Mouse (Mus musculus): ENCODE measurements around the gene Khdrbs2. TPM values are rescaled to one million over a fixed set of nuclear protein-coding genes. Genes with fewer than 3 reads are reported as not detected.

The Khdrbs2 gene
- polyA plus RNA-seq (2015; fragmentation: Nextera tagmentation; extraction: Ambion mirVana): 50.6 and 60.3 TPM in 2 replicates

DNA sequence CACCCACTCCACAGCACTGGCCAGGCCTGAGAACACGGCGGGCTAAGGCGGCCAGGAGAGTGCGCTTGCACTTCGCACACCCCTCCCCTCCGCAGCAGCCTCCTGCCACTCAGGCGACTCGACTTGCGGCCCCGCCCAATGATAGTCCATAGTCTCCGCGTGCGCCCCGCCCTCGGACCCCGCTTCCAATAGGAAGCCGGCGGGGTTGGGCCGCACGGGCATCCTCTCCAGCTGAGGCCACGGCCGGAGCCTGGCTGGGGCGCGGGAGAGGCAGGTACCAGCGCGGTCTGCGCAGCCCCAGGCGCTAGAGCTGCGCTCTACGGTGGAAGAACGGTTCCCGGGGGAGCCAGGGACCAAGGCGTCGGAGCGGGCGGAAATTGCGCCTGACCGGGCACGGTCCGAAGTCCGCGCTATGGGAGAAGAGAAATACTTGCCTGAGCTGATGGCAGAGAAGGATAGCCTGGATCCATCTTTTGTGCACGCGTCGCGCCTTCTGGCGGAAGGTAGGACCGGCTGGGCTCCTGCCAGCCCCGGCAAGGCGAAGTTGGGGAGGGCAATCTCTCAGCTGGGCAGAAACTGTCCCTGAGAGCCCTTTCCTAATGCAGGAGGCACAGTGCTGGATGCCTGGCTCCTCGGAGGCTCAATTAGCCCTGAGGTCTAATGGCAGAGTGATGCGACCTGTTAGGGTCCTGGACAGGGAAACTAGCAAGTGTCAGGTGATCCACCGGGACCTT lies at the start of gene Khdrbs2:
TSS of gene Khdrbs2 (plus strand) at position 209 of the 734 bp plus-strand sequence.
- Histone ChIP-seq H3K27ac (replicated peaks) (peak within 1 kb of the TSS; percentile 83), H3K36me3 (no peaks in the 10 kb centered on the region), H3K4me3 (replicated peaks) (peak within 1 kb of the TSS; percentile 82), H3K9me3 (replicated peaks) (no peaks in the 10 kb centered on the region), H3K4me2 (peak within 1 kb of the TSS; percentile 76), H3K27me3 (replicated peaks) (no peaks in the 10 kb centered on the region), H3K4me1 (peaks cover 6% of the 10 kb centered on the region; the same call in 1 of the 2 replicates), H3K9ac (replicated peaks) (peak within 1 kb of the TSS; percentile 81)
- peak; percentile 100 for ATAC-seq (ENCODE audit: low FRiP score)
- WGBS: under 1% methylated on average over 53 of the region's 53 CpGs

DNA sequence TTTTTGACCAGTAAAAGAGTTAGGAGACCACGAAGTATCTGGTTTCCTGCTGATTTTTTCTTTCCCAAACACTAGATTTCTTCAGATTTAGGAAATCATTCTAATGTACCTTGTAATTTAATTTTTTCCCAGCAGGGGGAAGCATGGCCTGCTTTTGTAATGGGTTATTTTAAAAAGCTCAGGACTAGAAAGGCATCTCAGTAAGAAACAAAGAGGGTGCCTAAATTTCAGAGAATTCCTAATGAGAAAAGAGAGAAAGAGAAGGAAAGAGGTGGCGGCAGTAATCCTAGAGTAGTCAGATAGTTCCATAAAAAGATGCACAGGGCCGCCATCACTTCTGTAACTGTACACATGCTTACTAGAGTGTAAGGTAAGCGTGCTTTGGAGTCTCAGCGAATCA lies 2.1 kb downstream of the Khdrbs2 start:
- no peaks in the 10 kb centered on the region for H3K36me3 ChIP-seq
- WGBS: 45% methylated on average over 5 of the region's 5 CpGs
- ATAC-seq (ENCODE audit: low FRiP score): no peak

DNA sequence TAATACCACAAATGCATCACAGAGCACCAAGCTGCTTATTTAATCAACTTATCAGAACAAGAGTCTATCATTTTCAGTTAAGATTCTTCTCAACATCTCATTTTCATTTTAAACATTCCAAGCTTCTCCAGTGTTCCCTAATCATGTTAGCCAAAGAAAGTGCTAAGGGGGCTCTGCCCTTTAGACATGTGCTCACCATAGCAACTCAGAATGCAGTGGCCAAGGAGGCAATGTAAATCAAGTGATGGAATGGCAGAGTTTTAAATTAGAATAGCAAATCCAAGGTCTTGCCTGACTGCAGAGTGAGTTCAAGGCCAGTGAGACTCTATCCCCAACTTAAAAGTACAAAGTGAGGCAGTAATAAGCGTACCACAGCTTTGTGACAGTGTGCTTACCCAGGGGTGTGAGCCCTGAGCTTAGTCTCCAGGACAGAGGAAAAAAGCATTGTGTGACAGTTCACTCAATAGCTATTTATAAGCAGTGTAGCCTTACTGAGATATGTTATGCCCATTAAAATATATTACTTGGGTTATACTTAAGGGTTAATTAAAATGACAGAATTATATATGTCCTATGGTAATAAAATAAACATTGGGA lies 27.2 kb downstream of the Khdrbs2 start:
- H3K9ac ChIP-seq (replicated peaks): no peak overlapping the region
- 58% methylated on average over 1 of the region's 1 CpGs for WGBS
- H3K27me3 ChIP-seq (replicated peaks): no peaks in the 10 kb centered on the region
- no peak overlapping the region for H3K4me2 ChIP-seq
- H3K4me1 ChIP-seq: no peaks in the 10 kb centered on the region
- H3K4me3 ChIP-seq (replicated peaks): no peak overlapping the region
- H3K27ac ChIP-seq (replicated peaks): no peak overlapping the region
- ATAC-seq (ENCODE audit: low FRiP score): no peak
- no peaks in the 10 kb centered on the region for H3K9me3 ChIP-seq (replicated peaks)
- H3K36me3 ChIP-seq: no peaks in the 10 kb centered on the region

More for the DNA sequence above, 2.1 kb downstream of the Khdrbs2 start:
- H3K27ac ChIP-seq (replicated peaks): peak overlapping the region; percentile 68
- H3K9ac ChIP-seq (replicated peaks): peak overlapping the region; percentile 24
- H3K27me3 ChIP-seq (replicated peaks): no peaks in the 10 kb centered on the region
- peaks cover 6% of the 10 kb centered on the region; the same call in 1 of the 2 replicates for H3K4me1 ChIP-seq
- no peaks in the 10 kb centered on the region for H3K9me3 ChIP-seq (replicated peaks)
- H3K4me2 ChIP-seq: peak overlapping the region; percentile 76
- H3K4me3 ChIP-seq (replicated peaks): peak overlapping the region; percentile 42

DNA sequence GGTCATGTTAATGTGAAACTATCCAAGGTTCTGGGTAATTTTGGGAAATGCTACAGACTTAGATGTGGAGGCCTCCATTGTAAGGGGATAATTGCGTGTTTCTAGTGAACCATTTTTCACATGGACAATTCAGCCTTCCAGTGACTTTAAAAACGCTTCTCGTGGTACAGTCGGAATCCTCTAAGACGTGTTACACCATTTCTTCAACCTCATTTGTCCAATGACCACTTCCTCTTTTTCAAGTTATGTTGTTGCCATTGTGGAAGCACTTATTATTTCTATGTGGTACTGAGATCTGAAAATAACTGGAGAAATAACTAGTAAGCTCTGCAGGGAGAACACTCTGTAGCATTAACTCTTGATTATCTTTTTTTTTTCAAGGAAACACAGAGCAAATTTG lies 75.9 kb downstream of the Khdrbs2 start:
- 90% methylated on average over 5 of the region's 5 CpGs for WGBS
- H3K4me1 ChIP-seq: no peaks in the 10 kb centered on the region
- no peak for ATAC-seq (ENCODE audit: low FRiP score)
- H3K27me3 ChIP-seq (replicated peaks): no peaks in the 10 kb centered on the region
- no peak overlapping the region for H3K4me3 ChIP-seq (replicated peaks)
- H3K4me2 ChIP-seq: no peak overlapping the region
- no peak overlapping the region for H3K9ac ChIP-seq (replicated peaks)
- H3K36me3 ChIP-seq: no peaks in the 10 kb centered on the region
- no peaks in the 10 kb centered on the region for H3K9me3 ChIP-seq (replicated peaks)
- no peak overlapping the region for H3K27ac ChIP-seq (replicated peaks)

DNA sequence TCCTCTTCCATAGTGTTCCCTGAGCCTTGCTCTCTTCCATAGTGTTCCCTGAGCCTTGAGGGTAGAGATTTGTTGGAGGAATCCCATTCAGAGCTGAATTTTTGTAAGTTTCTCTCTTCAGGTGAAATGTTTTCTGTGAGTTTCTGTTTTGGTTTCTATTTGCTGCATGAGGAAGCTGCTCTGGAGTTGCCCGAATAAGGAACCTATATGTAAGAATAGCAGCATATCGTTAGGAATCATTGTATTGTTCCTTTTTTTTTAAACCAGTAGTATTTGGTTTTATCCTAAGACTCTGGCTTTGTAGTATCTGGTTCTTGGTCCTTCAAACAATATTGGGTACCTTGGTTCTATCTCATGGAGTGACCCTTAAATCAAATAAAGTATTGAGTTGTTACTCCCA lies 77.1 kb downstream of the Khdrbs2 start:
- WGBS: 92% methylated on average over 2 of the region's 2 CpGs
- no peak overlapping the region for H3K4me3 ChIP-seq (replicated peaks)
- no peaks in the 10 kb centered on the region for H3K4me1 ChIP-seq
- no peak overlapping the region for H3K4me2 ChIP-seq
- no peak for ATAC-seq (ENCODE audit: low FRiP score)
- no peak overlapping the region for H3K9ac ChIP-seq (replicated peaks)
- H3K9me3 ChIP-seq (replicated peaks): no peaks in the 10 kb centered on the region
- H3K27ac ChIP-seq (replicated peaks): no peak overlapping the region
- no peaks in the 10 kb centered on the region for H3K27me3 ChIP-seq (replicated peaks)
- H3K36me3 ChIP-seq: no peaks in the 10 kb centered on the region

DNA sequence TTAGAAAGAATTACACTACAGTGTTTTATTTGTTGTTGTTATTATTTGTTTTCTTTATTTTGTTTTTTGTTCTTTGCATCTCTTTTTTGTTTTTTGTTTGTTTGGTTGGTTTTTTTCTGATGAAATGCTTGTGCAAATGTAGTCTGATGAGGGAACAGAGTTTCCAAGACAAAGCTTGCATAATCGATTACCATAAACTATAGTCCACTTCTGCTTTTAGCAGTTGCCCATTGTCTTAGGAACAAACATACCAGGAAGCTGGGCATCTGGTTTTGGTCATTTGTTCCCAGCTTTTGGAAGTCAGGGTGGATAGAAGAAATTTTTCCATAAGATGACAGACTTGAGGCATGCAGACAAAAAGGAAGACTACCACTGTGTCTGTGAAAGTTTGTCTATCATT lies 77.8 kb downstream of the Khdrbs2 start:
- Histone ChIP-seq H3K36me3 (no peaks in the 10 kb centered on the region), H3K9ac (replicated peaks) (no peak overlapping the region), H3K4me2 (no peak overlapping the region), H3K9me3 (replicated peaks) (no peaks in the 10 kb centered on the region), H3K4me1 (no peaks in the 10 kb centered on the region), H3K27ac (replicated peaks) (no peak overlapping the region), H3K4me3 (replicated peaks) (no peak overlapping the region), H3K27me3 (replicated peaks) (no peaks in the 10 kb centered on the region)
- no peak for ATAC-seq (ENCODE audit: low FRiP score)
- WGBS: 94% methylated on average over 1 of the region's 1 CpGs

DNA sequence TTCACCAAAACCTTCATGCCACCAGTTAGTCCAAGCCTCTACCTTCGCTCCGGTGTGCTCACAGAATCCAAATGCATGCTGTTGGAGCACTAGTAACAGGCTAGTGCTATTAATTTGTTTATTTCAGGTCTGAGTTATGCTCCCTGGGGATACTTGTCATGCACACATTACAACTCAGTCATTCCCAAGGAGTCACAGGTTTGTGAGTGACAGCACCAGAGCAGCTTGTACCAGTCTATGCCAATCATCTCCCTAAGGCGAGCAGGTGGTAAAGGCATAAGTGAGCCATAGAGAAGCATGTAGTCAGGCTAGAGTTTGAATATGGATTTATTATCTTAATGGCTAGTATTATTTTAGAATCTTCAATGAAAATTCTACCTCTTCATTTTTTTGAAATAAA lies 86.4 kb downstream of the Khdrbs2 start:
- no peaks in the 10 kb centered on the region for H3K36me3 ChIP-seq
- no peak overlapping the region for H3K4me2 ChIP-seq
- no peak overlapping the region for H3K4me3 ChIP-seq (replicated peaks)
- no peaks in the 10 kb centered on the region for H3K4me1 ChIP-seq
- WGBS: 92% methylated on average over 3 of the region's 3 CpGs
- no peak for ATAC-seq (ENCODE audit: low FRiP score)
- H3K9ac ChIP-seq (replicated peaks): no peak overlapping the region
- no peaks in the 10 kb centered on the region for H3K9me3 ChIP-seq (replicated peaks)
- H3K27me3 ChIP-seq (replicated peaks): no peaks in the 10 kb centered on the region
- no peak overlapping the region for H3K27ac ChIP-seq (replicated peaks)

DNA sequence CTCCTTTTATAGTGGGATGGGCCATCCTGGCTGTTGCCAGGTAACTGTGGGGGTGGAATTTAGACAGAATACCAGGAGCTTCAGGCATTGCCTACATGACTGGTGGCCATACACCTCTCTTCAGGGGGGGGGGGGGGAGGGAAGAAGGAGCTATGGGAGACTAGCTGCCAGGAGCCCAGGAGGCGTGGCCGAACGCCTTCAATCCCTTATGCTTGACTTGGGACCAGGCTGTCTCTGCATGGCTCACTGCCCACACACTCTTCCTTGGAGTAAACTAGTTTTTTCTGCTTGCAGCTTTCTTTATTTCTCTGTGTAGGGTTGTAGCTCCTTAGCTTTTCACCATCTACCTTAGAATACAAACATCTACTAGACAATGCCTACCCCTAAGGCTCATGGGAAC lies 98.0 kb downstream of the Khdrbs2 start:
- no peak; the same call in 1 of the 2 replicates for ATAC-seq (ENCODE audit: low FRiP score)
- 86% methylated on average over 3 of the region's 3 CpGs for WGBS
- H3K9ac ChIP-seq (replicated peaks): no peak overlapping the region

DNA sequence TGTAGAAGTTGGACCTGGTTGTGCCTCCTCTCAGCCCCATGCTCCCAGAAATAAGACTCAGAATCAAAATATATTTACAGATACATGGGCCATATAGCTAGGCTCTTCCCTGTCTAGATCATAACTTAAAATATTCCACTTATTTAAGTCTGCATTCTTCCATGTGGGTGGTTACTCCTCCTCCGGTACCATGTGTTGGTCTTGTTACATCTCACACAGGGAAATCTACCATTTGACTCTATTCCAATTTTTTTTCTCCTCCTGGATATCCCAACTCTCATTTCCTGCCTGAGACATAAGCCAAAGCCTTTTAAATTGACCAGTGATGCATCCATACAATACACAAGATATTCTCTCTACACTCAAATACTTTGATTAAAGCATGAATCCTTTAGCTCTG lies 122.2 kb downstream of the Khdrbs2 start:
- 86% methylated on average over 1 of the region's 1 CpGs for WGBS
- no peak overlapping the region for H3K9ac ChIP-seq (replicated peaks)
- no peaks in the 10 kb centered on the region for H3K9me3 ChIP-seq (replicated peaks)
- no peak overlapping the region for H3K27ac ChIP-seq (replicated peaks)
- no peak for ATAC-seq (ENCODE audit: low FRiP score)
- H3K27me3 ChIP-seq (replicated peaks): no peaks in the 10 kb centered on the region
- H3K4me1 ChIP-seq: no peaks in the 10 kb centered on the region
- no peak overlapping the region for H3K4me3 ChIP-seq (replicated peaks)
- no peaks in the 10 kb centered on the region for H3K36me3 ChIP-seq
- no peak overlapping the region for H3K4me2 ChIP-seq

More for the DNA sequence above, 98.0 kb downstream of the Khdrbs2 start:
- Histone ChIP-seq H3K4me2 (no peak overlapping the region), H3K9me3 (replicated peaks) (no peaks in the 10 kb centered on the region), H3K36me3 (no peaks in the 10 kb centered on the region), H3K4me1 (no peaks in the 10 kb centered on the region), H3K4me3 (replicated peaks) (no peak overlapping the region), H3K27me3 (replicated peaks) (no peaks in the 10 kb centered on the region), H3K27ac (replicated peaks) (no peak overlapping the region)

DNA sequence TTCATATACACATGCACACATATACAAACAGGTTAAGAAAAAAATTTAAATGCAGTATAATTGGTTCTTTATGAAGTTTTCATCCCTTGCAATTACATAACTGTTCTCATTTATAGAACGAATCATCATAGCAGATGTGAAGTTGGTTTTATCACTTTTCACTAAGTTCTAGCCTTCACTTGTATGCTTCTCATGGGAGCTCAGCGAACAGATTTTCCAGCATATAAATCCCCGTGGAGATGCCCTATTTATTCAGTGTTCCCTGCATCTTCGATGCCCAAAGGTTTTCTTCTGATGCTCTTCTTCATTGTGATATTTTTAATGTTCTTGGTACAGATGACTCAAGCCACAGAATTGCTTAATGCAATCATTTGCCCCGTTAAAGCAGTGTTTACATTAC lies 128.9 kb downstream of the Khdrbs2 start:
- H3K27ac ChIP-seq (replicated peaks): no peak overlapping the region
- no peak overlapping the region for H3K4me2 ChIP-seq
- no peak overlapping the region for H3K4me3 ChIP-seq (replicated peaks)
- H3K9ac ChIP-seq (replicated peaks): no peak overlapping the region
- H3K9me3 ChIP-seq (replicated peaks): no peaks in the 10 kb centered on the region
- no peaks in the 10 kb centered on the region for H3K36me3 ChIP-seq
- ATAC-seq (ENCODE audit: low FRiP score): no peak
- 79% methylated on average over 5 of the region's 5 CpGs for WGBS
- H3K27me3 ChIP-seq (replicated peaks): no peaks in the 10 kb centered on the region
- no peaks in the 10 kb centered on the region for H3K4me1 ChIP-seq

DNA sequence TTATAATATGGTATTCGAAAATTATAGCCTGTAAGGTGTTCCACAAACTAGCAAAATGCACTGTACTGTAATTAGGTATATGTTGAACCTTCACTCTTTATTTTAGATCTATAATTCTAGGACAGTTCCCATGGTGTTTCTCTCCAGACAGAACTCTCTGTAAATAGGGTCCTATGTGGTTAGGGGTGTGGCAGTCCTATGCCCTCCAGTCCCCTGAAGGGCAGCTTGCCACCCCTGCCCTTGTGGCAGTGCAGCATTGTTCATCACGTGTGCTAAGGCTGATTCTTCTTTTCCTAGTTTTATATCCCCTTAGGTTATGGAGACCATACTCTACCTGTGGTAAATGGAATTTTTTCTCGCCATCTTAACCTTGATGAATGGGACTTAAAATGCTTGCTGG lies 136.6 kb downstream of the Khdrbs2 start:
- H3K4me2 ChIP-seq: no peak overlapping the region
- no peaks in the 10 kb centered on the region for H3K27me3 ChIP-seq (replicated peaks)
- H3K36me3 ChIP-seq: no peaks in the 10 kb centered on the region
- 77% methylated on average over 3 of the region's 3 CpGs for whole genome bisulfite sequencing
- no peak for ATAC-seq (ENCODE audit: low FRiP score)
- no peaks in the 10 kb centered on the region for H3K9me3 ChIP-seq (replicated peaks)
- no peak overlapping the region for H3K9ac ChIP-seq (replicated peaks)
- no peak overlapping the region for H3K27ac ChIP-seq (replicated peaks)
- no peaks in the 10 kb centered on the region for H3K4me1 ChIP-seq
- no peak overlapping the region for H3K4me3 ChIP-seq (replicated peaks)

DNA sequence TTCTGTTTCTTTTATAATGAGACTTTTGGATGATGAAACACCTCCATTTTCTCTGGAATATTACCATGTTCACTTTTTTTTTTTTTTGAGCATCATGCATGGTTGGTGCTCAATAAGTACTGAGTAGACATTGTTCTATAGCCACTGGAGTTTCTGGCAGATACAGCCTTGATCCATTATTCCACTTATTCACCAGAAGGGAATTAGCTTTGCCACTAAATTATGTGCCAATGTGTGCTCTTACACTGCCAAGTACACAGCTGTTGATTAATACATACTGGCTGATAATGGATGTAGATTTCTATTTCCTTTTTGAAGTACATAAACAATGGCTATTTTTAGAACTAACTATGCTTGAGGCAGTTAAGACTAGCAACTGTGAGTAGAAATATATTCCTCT lies 137.1 kb downstream of the Khdrbs2 start:
- ATAC-seq (ENCODE audit: low FRiP score): 0 out of 2 replicates have a peak, but pooled peaks have one; percentile 17
- no peaks in the 10 kb centered on the region for H3K27me3 ChIP-seq (replicated peaks)
- no peak overlapping the region for H3K4me3 ChIP-seq (replicated peaks)
- H3K9me3 ChIP-seq (replicated peaks): no peaks in the 10 kb centered on the region
- H3K36me3 ChIP-seq: no peaks in the 10 kb centered on the region
- no peak overlapping the region for H3K4me2 ChIP-seq
- no peak overlapping the region for H3K27ac ChIP-seq (replicated peaks)
- H3K9ac ChIP-seq (replicated peaks): no peak overlapping the region
- no peaks in the 10 kb centered on the region for H3K4me1 ChIP-seq
